Mouse (Mus musculus): ENCODE data around the gene Nkx2-5.

Gene Nkx2-5

GRCm38 (mm10) chr17:26835956-26836355 lies 8.9 kb downstream of the Nkx2-5 start:
- DNase-seq: no peak

- no peak for DNase-seq
Measured at GRCm38 (mm10) chr17:26834966-26835755, 9.6 kb downstream of the Nkx2-5 start.

- no peak for DNase-seq
Measured at GRCm38 (mm10) chr17:26834302-26834965, 10.4 kb downstream of the Nkx2-5 start.

- no peak for DNase-seq
Measured at GRCm38 (mm10) chr17:26833806-26834205, 11.0 kb downstream of the Nkx2-5 start.

GRCm38 (mm10) chr17:26826131-26826530 lies 18.7 kb downstream of the Nkx2-5 start:
- DNase-seq: no peak

- no peak for DNase-seq
Measured at GRCm38 (mm10) chr17:26817776-26818175, 27.0 kb downstream of the Nkx2-5 start.

GRCm38 (mm10) chr17:26816810-26817209 lies 28.0 kb downstream of the Nkx2-5 start:
- no peak for DNase-seq

- no peak for DNase-seq
Measured at GRCm38 (mm10) chr17:26813497-26813896, 31.3 kb downstream of the Nkx2-5 start.

GRCm38 (mm10) chr17:26812607-26813006 lies 32.2 kb downstream of the Nkx2-5 start:
- no peak for DNase-seq

GRCm38 (mm10) chr17:26802886-26803285 lies 41.9 kb downstream of the Nkx2-5 start:
- no peak for DNase-seq

GRCm38 (mm10) chr17:26797379-26798128 lies 47.3 kb downstream of the Nkx2-5 start:
- no peak for DNase-seq

- no peak for DNase-seq
Measured at GRCm38 (mm10) chr17:26795386-26795785, 49.4 kb downstream of the Nkx2-5 start.

GRCm38 (mm10) chr17:26794744-26795143 lies 50.1 kb downstream of the Nkx2-5 start:
- DNase-seq: peak; percentile 78 to 82

GRCm38 (mm10) chr17:26793068-26793765 lies 51.6 kb downstream of the Nkx2-5 start:
- no peak for DNase-seq

GRCm38 (mm10) chr17:26792096-26792495 lies 52.7 kb downstream of the Nkx2-5 start:
- no peak for DNase-seq

- DNase-seq: no peak
Measured at GRCm38 (mm10) chr17:26791580-26791979, 53.2 kb downstream of the Nkx2-5 start.

GRCm38 (mm10) chr17:26790269-26791214 lies 54.3 kb downstream of the Nkx2-5 start:
- DNase-seq: peak; percentile 10 to 23

- DNase-seq: no peak
Measured at GRCm38 (mm10) chr17:26789460-26790268, 55.1 kb downstream of the Nkx2-5 start.

GRCm38 (mm10) chr17:26788986-26789385 lies 55.8 kb downstream of the Nkx2-5 start:
- no peak for DNase-seq

Data from kidney, postnatal 4 days (tissue).